Mouse (Mus musculus) heart, postnatal 14 days (tissue): ENCODE data around the gene Ubald2. TPM values are rescaled to one million over a fixed set of nuclear protein-coding genes. Genes with fewer than 3 reads are reported as not detected.

Experiments used
- DNase-seq, 2 experiments: peaks; one replicate each; pipeline ENCODE4 v3.0.0; 2021 to 2022
- intact Hi-C: fragments of 180-260 bp; cut with DNase I; formaldehyde crosslinking; loops from one replicate; pipeline ENCODE4 v1.15.1; 2025
- total RNA-seq, 2 experiments: library from RNA; stranded (reverse); gene quantifications; 2 replicates each; pipeline ENCODE4 v1.2.3; 2021

The Ubald2 gene
- total RNA-seq, 2 experiments from 2014 or later: 41.2 to 42.9 TPM

DNA sequence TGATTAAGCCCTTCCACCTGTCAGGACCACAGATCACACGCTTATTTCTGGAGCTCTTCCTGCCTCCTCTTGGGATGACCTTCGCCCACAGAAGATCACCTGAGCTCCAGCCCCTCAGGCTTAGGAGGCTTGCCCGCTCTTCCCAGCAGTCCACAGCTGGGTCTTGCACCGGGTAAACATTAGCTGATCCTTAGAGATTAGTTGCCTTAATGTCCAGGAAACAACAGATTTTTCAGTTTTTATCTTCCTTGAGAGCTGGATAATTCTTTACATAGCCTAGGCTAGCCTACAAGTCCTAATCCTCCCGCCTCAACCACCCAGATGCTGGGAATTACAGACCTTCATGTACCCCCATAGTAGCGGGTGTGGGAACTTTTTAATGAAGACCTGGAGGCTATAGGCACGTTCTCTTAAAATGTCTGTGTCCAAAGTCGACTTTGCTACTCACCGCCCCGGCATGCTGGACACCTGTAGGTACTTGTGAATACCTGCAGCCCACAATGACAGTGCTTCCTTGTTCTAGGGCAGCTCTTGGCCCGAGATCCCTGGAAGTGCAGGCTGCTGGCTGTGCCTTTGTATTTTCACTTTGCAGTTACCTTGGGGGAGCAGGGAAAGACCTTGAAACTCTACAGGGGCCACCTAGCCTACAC, 2.3 kb upstream of the Ubald2 start:
- intact Hi-C loops: loop anchor here (2.0 kb wide), 1 partner anchor 15 kb away; no protein-coding TSS in a partner anchor
- no peak for DNase-seq

DNA sequence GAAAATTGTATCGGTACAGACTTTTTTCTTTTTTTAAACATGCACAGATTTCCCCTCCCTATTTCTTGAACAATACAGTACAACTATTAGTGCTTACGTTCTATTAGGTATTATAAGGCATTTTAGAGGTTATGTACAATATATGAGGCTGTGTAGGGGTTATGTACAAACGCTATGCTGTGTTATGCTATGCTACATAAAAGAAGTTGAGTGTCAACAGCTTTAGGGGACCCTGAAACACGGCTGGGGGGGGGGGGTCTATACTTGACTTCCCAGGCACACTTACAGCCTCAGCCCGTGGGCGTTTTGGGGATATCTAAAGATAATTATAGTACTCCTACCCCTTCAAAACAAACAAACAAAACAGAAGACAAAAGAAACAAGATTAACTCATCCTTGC, 1.8 kb upstream of the Ubald2 start:
- no peak for DNase-seq
- intact Hi-C loops: loop anchor here (2.0 kb wide), 1 partner anchor 15 kb away; no protein-coding TSS in a partner anchor

DNA sequence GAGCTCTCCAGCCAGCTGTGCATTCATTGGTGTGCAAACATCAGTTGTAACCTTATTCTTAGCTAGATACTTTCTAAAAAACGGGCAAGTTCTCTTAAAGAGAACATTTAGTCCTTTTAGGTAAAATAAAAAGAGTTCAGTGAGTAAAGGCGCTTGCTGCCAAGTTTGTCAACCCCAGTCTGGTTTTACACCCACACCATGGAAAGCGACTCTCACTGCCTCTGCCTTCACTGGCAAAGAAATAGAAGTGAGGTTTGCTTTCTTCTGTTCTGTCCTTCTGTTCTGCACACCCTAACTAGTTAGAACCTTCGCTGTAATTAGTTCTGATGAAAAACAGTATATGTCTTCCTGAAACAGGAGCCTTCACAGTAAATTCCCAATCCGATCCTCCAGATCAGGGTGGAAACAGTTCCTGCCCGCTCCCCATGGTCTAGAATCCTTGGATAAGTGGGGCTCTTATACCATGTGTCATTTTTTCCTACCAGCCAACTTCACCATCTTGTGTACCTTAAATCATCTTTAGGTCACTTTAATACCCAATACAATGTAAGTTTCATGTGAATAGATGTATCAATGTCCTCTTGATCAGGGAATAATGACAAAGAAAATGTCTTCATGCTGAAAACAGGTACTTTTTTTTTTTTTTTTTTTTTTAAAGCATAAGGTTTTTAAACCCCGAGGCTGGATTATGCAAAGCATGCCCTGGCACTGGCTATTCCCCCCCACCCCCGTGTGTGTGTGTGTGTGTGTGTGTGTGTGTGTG, 1.1 kb upstream of the Ubald2 start:
- intact Hi-C loops: loop anchor here (2.0 kb wide), 1 partner anchor 16 kb away; no protein-coding TSS in a partner anchor
- DNase-seq: no peak

DNA sequence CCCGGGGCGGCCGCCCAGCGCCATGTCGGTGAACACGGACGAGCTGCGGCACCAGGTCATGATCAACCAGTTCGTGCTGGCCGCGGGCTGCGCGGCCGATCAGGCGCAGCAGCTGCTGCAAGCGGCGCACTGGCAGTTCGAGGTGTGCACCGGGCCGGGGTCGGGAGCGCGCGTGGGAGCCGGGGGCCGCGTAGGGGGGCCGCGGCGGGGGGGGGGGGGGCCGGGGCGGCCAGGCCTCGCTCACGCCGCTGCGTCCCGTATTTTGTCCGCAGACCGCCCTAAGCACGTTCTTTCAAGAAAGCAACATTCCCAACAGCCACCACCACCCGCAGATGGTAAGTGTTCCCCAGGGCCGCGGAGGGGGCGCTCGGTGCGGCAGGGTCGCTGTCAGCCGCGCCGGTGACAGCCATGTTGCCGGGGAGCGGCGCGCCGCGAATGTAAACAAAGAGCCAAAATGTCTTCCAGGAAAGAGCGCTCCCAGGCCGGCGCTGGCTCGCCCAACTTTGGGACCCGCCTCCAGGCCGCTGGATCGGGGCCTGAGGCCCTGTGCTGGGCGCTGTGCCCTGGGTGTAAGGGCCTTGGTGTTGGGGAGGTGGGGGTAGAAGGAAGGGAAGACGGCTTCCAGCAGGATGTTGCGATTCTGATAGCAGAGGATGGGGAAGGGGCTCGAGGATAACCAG, 533 bp downstream of the Ubald2 start:
- peak; percentile 84 to 86 for DNase-seq
- intact Hi-C loops: no loop called here

DNA sequence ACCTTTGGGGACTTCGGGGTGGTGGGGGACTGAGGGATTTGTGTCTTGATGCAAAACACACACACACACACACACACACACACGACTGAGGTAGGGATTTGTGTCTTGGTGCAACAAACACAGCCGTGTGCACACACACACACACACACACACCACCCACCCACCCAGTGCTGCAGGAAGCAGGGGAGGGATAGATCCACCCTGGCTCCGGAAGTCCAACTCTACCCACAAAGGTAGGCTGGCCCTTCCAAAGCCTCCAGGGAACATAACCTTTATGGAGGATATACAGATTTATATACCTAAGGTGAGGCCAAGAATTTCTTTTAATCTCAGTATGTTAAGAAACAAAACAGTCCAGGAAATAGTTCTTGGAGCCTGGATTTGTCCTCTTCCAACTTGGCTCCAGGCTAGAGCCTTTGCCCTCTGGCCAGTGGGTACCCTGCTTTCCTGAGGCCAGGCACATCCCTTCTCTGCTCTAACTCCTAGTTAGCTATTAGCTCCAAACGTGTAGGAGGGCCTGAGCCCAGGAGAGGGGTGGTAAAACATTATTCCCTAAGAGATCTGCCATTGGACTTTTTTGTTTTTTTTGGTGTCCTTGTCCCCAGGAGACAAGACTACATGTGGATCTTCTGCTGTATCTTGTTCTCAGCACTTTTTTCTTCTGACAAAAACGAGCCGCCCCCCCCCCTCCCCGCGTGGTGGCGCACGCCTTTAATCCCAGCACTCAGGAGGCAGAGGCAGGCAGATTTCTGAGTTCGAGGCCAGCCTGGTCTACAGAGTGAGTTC, 1.3 kb downstream of the Ubald2 start:
- intact Hi-C loops: no loop called here
- DNase-seq: no peak

DNA sequence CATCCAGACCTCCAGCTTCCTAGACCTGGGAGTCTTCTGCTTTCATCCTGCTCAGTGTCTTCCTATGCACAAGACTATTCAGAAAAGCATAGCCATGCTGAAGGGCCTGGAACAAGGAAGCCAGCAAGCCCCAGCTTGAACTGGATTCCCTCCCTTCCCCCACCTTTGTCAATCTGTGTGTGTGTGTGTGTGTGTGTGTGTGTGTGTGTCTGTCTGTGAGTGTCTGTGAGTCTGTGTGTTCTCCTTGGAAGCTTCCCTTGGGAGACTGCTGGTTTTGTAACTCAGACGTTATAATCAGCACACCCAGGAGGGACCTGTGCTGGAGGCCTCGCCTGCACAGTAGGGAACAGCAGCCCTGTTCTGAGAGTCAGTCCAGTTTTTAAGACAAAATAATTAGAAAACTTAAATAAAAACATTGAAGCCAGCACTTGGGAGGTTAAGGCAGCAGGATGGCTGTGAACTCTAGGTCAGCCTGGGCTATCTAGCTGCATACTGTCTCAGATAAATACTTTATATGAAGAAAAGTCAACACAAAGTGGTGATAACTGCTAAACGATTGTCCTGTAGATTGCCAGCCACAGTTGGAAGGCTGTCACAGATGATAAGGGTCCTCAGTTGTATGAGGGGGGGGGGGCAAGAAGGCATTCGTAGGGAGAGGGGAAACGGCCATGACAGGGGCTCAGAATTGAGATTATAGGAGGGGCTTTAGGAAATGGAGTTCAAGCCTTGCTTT, 2.3 kb downstream of the Ubald2 start:
- intact Hi-C loops: no loop called here
- DNase-seq: no peak

DNA sequence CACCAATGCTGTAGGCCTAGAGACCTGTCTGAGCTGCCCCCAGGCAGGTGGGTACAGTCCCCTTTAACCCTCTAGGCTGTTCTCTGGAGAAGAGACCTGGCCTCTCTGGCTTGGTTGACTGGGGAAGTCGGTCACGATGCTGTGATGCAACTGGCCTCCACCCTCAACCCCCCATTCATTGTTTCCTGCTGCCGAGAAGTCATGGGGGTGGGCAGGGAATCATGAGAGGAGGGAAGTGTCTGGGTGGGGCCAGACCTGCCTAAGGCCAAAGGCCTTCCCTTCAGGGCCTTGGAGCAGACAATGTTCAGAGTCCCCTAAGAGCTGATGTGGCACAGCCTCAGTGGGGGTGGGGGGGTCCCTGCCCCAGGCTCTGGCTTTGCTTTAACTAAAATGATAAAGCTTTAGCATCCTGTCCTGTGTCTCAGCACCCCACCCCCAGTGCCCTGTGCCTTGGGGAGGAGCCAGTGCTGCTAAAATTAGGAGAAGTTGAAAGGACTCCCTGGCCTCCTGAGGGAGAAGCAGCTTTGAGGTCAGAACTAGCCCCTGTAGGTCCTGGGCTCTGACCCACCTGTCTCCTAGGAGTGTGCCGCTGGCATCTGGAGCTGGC, 2.9 kb downstream of the Ubald2 start:
- DNase-seq: peak; percentile 61 to 63
- intact Hi-C loops: no loop called here

DNA sequence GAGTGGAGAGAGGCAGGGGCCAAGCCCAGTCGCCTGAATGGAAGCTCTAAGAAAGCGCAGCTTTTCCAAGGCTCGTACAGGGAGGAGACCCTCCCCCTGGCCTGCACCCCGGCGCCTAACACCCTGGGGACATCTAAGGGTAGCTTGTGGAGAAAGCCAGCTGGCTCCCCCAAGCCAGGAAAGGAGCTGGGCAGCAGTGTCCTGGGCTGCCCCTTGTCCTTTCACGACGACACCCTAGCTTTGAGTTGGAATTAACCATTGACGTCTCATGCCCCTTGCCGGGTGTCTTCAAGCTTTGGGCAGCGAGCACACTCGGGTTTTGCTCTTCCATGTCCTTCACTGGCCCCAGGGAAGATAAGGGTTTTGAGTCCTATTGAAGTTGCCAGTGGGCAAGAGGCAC, 3.6 kb downstream of the Ubald2 start:
- intact Hi-C loops: no loop called here

DNA sequence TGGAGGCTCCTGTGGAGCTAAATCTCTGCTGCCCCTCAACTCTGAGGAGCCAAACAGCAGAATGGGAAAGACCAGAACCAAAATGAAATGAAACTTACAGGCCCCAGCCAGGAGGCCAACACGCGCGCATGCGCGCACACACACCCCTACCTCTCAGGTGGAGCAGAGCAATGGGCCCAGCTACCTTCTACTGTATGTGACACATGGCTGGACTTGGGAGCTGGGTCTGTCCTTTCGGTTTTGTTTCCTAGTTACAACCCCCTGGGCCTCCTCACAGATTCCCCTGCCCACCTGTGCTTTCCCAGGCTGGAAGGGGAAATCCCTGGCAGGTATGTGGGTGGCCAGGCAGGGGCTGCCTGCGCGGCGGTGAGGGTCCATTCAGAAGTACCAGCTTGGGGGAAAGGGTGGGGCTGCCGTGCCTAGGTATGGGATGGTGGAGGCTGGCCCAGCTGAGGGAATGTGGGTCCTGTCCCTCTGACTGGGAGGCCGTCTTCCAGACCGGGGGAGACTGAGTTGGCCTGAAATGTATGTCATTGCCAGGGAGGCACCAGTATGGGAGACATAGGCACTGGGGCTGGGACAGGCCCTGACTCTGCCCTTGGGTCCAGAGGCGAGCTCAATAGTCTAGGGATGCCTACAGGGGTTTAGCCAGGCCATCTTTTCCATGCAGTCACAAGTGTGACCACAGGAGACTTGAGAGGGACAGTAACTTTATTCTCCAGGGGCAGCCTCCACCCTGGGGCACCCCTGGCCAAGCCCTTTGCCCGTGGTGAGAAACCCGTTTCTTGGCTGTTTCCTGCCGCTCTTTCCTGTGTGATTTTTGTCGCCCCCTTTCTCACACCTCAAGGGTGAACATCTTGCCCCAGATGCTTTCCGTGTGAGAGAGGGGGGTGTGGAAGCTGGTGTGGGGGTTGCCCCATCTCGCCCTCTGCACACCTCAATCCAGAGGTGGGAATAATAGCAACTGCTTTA, 5.7 kb downstream of the Ubald2 start:
- DNase-seq: no peak
- intact Hi-C loops: no loop called here

More for the DNA sequence above, 3.6 kb downstream of the Ubald2 start:
- no peak for DNase-seq

DNA sequence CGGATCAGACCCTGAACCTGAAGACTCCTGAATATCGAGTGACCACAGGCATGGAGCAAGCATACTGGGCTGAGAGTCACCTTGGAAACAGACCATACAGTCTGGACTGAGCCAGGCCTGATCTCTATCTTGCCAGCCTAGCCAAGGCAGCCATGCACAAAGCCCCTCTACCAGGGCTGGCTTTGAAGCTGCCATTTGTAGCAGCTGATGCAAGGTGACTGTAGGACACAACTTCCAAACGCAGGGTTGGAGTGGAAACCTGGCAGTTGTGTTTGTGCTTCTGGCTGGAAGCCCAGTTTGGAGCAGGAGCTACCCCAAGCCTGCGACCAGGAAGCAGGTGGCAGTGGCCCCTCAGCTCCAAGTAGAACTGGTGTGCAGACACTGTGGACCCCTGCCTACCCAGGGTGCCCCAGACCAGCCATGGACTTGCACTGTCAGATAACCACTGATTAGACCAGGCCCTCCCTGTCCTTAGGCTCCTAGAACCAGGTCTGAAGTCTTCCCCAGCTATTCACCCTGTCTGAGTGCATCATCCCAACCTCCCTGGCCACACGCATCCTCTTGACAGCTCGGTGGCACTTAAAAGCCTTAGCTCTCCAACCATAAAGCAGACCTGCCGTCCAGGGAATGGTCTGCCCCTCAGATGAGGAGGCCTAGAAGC, 6.6 kb downstream of the Ubald2 start:
- intact Hi-C loops: no loop called here
- DNase-seq: peak; percentile 39 to 58

DNA sequence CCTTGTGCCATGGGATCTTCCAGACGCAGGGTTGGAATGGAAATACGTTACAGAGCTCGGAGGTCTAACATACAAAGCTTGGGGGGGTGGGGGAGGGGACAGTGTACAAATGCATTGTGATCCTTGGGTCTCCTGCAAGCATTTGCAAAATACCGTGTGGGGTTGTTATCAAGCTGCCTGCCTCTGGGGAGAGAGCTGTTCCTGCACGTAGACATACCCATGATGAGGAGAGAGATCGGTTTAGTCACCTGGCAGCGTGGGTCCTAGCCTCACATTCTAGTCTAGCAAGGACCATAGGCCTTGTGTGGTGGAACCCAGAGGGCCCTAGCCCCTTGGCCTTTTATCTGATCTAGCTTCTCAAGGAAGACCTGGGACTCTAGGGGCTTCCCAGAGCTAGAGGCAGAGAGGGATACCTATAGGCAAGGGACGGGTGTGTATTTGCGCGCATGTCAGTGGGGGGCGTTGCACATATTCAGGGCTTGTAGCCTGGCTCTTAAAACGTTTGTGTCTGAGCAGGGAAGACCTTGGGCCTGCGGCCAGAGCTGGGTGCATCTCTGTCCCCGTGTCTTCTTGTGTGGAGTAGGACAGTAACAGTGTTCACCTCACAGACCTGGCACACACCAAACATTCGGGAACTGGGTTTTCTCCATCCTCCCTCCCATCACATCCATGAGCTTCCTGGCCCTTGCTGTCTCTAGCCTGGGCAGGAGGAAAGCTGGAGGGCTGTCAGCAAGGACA, 8.4 kb downstream of the Ubald2 start:
- DNase-seq: no peak

DNA sequence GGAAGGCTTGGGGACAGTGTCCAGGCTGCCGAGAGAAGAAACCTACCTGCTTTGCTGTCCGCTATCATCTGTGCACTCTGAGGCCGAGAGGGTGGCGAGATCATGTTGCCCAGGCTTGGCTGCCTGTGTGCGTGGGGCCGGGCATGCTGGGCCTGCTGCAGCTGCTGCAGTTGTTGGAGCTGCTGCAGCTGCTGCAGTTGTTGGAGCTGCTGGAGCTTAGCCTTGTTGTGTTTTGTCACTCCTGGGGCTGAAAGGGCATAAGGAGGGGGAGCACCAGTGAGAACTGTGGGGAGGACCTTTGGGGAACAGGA, 8.9 kb downstream of the Ubald2 start:
- DNase-seq: no peak
- intact Hi-C loops: no loop called here

More for the DNA sequence above, 8.4 kb downstream of the Ubald2 start:
- intact Hi-C loops: no loop called here

DNA sequence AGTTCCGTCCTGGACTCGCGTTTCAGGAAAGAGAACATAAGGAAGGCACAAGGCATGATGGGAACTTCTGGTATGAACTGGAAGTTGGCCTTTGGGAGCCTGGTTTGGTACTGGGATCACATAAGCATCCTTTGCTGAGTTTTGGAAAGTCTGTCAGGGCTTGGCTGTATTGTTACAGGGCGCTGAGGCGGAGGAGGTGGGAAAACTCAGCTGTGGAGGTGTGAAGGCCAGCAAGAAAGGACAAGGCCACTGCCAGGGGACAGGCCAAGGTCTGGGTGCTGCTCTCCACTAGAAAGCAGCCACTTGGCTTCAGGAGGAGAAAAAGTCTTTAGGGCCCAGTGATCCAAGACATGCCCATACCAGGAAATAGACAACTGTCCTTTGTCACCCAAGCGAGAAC, 9.4 kb downstream of the Ubald2 start:
- intact Hi-C loops: no loop called here

DNA sequence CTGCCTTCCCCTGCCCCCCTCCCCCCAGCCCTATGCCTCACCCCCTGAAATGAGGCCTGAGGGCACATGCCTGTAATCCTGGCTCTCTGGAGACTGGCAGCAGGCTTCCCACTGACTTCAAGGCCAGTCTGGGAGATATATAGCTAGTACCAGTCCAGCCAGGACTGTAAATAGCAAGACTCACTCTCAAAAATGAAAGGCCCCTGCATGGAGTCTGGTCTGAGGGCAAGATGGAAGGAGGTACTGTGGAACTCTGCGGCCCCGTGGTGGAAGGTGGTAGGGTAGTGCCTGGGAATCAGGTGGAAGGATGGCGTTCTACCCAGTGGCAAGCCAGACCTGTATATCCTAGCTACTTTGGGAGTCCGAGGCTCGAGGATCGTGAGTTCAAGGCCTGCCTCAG, 10.0 kb downstream of the Ubald2 start:
- intact Hi-C loops: no loop called here
- DNase-seq: no peak

More for the DNA sequence above, 9.4 kb downstream of the Ubald2 start:
- DNase-seq: no peak

DNA sequence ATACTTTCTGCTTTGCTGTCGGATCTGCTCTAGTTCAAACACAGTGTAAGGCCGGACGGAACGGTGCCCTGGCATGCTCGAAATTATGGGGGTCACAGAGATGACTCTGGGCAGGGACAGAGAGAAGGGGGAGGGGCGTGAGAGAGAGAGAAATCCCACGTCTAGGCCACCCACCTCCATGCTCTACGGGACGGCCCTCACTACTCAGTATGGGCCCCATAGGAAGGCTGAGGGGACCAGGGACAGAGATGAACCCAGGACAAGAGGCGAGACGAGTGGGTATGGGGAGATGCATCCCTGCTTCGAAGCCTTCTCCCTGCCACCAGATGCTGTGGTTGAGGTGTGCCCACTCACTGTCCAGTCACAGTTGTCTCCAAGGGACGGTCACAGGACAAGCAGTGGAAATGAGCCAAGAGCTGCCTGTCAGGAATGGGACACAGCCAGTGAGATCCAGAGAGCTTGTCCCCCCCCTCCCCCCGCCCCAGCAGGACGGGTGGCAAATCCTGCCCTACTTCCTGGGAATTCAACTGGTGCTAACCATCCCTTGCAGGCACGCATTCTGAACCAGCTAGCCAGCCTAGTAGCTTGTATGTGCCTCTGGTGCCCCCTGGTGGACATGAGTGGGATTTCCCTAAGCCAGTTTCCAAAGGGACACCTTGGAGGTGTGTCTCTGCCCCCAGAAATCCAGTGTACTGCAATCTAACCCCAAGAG, 11.9 kb downstream of the Ubald2 start:
- peak; percentile 91 to 96 for DNase-seq
- intact Hi-C loops: loop anchor here (1.0 to 5.0 kb wide), 3 partner anchors 58 to 218 kb away; no protein-coding TSS in a partner anchor

DNA sequence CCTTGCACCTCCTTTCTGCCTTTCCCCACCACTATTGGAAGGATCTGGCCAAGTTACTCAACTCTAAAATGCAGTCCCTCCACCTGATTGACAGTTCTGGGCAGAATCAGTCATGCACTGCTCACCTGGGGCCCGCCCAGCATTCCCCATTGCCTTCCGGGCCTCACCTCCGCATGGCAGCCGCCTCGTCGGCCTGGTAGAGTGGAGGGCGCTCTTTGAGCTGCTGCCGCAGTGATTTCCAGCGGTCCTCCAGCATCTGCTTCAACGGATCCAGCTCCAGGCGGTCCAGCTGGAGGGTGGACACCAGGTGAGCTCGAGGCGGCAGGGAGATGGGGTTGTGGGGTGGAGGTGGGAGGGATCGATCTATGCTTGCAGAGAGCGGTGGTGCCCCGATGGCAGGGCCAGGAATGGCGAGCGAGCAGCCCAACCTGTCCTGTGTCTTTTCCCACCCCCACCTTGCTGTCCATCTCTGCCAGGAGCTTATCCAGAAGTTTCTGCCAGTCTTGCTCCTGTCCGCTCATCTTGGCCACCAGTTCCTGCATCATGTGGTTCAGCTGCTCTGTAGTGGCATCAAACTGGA, 12.5 kb downstream of the Ubald2 start:
- no peak for DNase-seq
- intact Hi-C loops: loop anchor here (1.0 to 5.0 kb wide), 3 partner anchors 59 to 219 kb away; no protein-coding TSS in a partner anchor
